Mouse (Mus musculus) embryo, embryonic 11.5 days (tissue): Measurements from ENCODE around the gene Spdye4b.
"Not testable (repeated sequence)": the region's sequence is repeated elsewhere in the genome, so short reads cannot be mapped to it uniquely, and the experiment has no call there.

ENCODE experiments used
- DNase-seq: peaks from one replicate; pipeline ENCODE4 v3.0.0-alpha.2; 2012; ENCODE audit warnings: low read depth, low spot score

Spdye4b gene

GRCm38 (mm10) chr5:143180255-143181076, at the start of gene Spdye4b, which contains the start of gene Rbak:
Gene Spdye4b, plus strand, starts transcription at chr5:143181017.
Gene Rbak, minus strand, starts transcription at chr5:143180775.
- peak; percentile 91 for DNase-seq

- DNase-seq = no peak
These were observed 47.8 kb upstream of the Spdye4b start for GRCm38 (mm10) chr5:143132935-143133514.

- not testable (repeated sequence) for DNase-seq
These were observed 46.4 kb upstream of the Spdye4b start for GRCm38 (mm10) chr5:143134216-143135010.

GRCm38 (mm10) chr5:143135042-143135441, 45.8 kb upstream of the Spdye4b start:
- no peak for DNase-seq

GRCm38 (mm10) chr5:143137580-143137979, 43.2 kb upstream of the Spdye4b start:
- no peak for DNase-seq

GRCm38 (mm10) chr5:143147481-143147880, 33.3 kb upstream of the Spdye4b start, which contains the start of gene Olfr718-ps1:
Gene Olfr718-ps1, minus strand, starts transcription at chr5:143147581.
- no peak for DNase-seq

- no peak for DNase-seq
These were observed 32.2 kb upstream of the Spdye4b start for GRCm38 (mm10) chr5:143148661-143149060.

- no peak for DNase-seq
These were observed 31.3 kb upstream of the Spdye4b start for GRCm38 (mm10) chr5:143149536-143149935.

- DNase-seq = no peak
These were observed 30.8 kb upstream of the Spdye4b start for GRCm38 (mm10) chr5:143150044-143150443.

- DNase-seq = no peak
These were observed 27.1 kb upstream of the Spdye4b start for GRCm38 (mm10) chr5:143153756-143154155.

- no peak for DNase-seq
These were observed 25.3 kb upstream of the Spdye4b start for GRCm38 (mm10) chr5:143155534-143155933.

- DNase-seq = no peak
These were observed 15.2 kb upstream of the Spdye4b start for GRCm38 (mm10) chr5:143165508-143166070.

GRCm38 (mm10) chr5:143175970-143176369, 4.8 kb upstream of the Spdye4b start:
- no peak for DNase-seq

GRCm38 (mm10) chr5:143177541-143178200, 3.1 kb upstream of the Spdye4b start:
- DNase-seq = no peak

GRCm38 (mm10) chr5:143179179-143179578, 1.6 kb upstream of the Spdye4b start:
- DNase-seq = no peak

- DNase-seq = not testable (repeated sequence)
These were observed 7.2 kb downstream of the Spdye4b start for GRCm38 (mm10) chr5:143188014-143188413.

- no peak for DNase-seq
These were observed 12.0 kb downstream of the Spdye4b start for GRCm38 (mm10) chr5:143192806-143193205.

- DNase-seq = not testable (repeated sequence)
These were observed 13.9 kb downstream of the Spdye4b start for GRCm38 (mm10) chr5:143194747-143195146.

GRCm38 (mm10) chr5:143195166-143195565, 14.3 kb downstream of the Spdye4b start:
- no peak for DNase-seq

GRCm38 (mm10) chr5:143196506-143196905, 15.7 kb downstream of the Spdye4b start:
- DNase-seq = no peak

GRCm38 (mm10) chr5:143205015-143205414, 24.2 kb downstream of the Spdye4b start:
- DNase-seq = no peak
